Mouse (Mus musculus): ENCODE measurements at regions not wholly inside any gene's neighbourhood (a gene's known extent, or its start where the extent isn't known, plus 50 kb on each side); places are given as distances from the start of the nearest gene placed in this dataset.
"Not testable (repeated sequence)": the region's sequence is repeated elsewhere in the genome, so short reads cannot be mapped to it uniquely, and the experiment has no call there.

DNA sequence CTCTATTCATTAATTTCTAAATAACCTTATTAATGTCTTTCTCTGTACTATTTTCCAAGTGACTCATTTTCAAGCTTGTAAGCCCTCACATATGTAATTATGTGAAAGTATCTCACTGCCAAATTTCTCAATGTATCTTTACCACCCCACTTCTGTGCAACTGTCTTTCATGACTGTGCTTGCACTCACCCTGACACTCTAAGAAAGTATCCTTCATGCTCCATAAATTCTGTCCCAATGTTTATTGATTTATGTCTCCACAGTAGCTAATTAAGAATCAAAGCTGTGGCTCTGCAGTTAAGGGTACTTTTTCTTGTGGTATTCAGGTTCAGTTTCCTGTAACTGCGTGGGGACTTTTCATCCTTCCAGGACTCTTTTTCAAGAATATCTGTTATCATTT lies 73.8 kb upstream of the Zfp990 start:
- TF ChIP-seq USF1 (IDR thresholded peaks at IDR 0.05; ENCODE audit: low read depth); CTCF (IDR thresholded peaks at IDR 0.05; ENCODE audit: control insufficient read depth, insufficient read depth, insufficient read length); CEBPB (IDR thresholded peaks at IDR 0.05; ENCODE audit: low read depth): not testable (repeated sequence)
